Mouse (Mus musculus) telencephalon, adult 2 months (tissue): ENCODE data around the gene Dcakd.

ENCODE experiments used
- DNase-seq: peaks from one replicate; pipeline ENCODE4 v3.0.0-alpha.2; 2011; ENCODE audit warnings: low read depth, low spot score

Gene Dcakd

DNA sequence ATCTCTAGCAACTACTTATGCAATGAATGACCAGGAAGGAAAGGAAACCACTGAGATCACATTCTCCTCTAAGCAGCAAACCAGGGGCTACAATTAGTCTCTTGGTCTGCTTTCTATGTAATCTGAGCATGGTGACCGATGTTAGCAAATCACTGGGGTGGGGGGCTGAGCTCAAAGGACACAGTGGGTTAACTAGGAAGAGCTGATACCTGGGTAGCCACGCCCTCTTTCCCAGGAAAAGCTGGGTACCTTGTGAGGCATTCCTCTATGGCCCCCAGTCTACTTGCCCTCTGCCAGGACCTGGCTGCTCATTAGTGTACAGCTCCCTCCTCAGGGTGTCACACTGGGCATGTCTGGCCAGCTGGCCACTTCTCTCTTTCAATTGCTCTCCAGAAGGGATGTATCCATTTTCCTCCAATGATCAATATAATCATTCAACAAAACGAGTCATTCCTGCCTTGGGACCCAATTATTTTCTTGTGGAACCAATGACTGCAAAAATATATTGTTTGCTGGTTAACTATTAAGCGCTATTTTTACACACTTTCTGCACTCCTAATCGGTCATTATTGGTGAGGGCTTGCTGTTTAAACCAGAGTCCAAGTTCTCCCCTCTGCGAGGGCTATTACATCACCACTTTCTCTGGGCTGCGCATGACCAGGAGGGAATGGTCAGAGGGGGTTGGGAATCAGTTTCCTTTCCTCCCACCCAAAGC is 21.7 kb downstream of the Dcakd start:
- no peak for DNase-seq

DNA sequence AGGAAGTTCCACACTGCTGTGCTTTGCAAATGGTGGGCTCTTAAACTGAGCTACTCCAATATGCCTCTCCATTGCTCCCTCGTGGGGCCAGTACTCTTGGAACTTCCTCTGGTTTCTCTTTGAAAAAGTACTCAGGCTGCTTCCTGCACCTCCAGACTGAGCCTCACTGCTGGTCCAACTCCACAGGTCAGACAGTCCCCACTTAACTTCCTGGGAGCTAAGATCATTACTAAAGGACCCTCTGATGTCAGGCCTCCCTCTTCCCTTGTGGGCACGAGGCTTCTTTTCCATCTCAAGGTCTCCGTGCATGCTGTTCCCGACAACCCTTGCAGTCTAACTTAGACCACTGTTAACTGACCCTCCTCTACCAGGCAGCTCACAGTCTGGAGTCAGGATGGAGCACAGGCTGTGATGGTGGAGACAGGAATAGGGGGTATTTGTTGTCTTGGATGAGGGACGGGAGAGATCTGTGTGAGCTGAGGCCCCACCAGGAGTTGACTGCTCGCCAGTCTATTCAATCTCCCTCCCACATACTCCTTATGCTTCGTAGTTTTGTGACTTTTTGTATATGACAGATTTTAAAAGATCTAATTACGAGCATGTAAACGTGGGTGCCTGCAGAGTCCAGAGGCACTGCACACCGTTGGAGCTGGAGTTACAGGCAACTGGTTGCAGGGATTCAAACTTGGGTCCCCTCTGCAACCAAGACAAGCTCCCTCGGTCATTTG is 22.7 kb downstream of the Dcakd start:
- DNase-seq: no peak

DNA sequence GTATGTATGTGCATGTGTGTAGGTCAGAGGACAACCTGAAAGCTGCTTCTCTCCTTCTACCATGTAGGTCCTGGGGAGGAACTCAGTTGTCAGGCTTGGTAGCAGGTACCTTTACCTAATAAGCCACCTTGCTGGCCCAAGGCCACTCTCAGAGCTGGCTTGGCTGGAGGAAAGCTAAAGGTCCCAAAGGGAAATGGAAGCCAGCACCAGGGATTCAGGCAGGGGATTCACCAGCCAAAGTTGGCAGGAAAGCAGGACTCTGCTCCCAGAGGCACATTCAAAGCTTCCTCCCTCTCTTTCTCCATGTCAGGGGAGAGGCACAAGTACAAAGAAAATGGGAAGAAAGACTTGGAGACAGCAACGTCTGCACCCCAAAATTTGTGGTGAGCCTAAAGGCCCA is 23.3 kb downstream of the Dcakd start:
- DNase-seq: no peak

DNA sequence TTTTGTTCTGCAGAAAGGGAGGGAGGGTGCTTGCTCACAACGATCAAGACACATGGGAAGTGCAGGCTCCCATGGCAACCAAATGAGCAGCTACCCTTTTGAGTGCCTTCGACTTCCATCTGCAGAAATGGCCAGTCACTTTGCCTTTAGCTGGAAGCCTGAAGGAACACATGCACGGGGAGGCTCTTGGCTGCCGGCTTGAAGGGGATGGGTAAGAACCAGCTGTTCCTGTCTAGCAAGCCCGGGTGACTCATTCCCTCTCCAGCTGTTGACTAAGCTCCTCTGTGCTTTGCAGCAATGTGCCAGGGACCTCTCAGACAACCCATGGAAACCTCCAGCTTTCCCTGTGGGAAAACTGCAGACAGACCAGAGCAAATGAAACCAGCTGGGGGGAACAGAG is 24.9 kb downstream of the Dcakd start:
- peak; percentile 90 for DNase-seq

DNA sequence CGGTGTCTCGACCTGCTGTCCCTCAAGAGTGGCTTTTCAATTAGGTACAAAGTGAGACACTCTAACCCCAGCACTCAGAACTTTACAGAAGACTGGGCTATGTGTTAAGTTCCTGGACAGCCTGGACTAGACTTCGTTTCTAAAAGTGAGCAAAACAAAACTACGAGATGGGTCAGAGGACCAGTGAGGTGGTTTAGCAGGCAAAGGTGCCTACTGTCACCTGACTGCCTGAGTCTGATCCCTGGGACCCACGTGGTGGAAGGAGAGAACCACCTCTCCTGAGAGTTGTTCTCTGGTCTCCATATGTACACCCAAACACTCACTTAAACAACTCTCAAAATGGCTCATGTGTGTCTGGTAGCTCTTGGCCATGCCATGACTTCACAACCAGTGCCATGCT is 27.1 kb downstream of the Dcakd start:
- no peak for DNase-seq

DNA sequence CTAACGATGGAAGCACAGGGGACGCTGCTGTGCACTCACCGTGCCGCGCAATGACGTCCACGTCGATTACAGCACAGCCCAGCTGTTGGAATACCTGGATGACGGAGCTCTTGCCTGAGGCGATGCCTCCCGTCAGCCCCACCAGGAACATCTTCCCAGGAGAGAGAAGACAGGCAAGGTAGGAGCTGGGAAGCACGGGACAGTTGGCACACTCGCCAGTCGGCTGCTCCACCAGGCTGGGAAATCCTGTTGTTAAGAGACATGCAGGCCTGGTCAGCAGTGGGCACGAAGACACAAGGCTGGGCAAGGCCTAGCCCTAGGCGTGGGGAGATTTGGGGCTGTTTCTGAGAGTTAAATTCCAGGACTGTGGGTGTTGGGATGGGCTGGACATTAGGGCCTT is 28.0 kb downstream of the Dcakd start:
- DNase-seq: no peak

DNA sequence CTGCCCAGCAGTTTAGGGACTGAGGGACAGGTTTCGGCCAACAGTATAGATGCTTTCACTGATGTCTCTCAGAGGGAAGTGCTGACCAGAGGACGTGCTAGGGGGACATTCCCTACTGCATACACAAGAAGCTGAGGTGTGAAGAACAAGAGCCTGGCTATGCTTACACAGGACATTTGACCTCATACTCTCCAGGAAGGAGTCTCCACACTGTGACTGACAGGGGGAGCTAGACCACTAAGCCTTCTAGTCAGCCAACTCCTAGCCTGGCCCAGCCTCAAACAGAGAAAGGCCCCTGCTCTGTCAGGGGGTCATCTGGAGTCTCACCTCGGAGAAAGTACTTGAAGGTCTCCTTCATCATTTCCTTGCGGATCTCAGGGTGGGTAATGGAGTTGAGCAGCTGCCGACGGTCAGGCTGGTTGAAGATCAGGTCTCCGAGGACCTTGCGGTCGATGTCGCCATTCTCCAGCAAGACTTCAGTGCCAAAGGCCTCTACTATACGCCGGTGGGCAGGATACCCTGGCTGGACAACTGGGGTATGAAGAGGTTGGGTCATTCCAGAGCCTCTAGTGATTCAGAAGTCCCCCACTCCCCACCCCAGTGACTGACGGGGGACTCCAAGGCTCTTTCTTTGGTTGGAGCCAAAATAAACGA is 28.7 kb downstream of the Dcakd start:
- no peak for DNase-seq

DNA sequence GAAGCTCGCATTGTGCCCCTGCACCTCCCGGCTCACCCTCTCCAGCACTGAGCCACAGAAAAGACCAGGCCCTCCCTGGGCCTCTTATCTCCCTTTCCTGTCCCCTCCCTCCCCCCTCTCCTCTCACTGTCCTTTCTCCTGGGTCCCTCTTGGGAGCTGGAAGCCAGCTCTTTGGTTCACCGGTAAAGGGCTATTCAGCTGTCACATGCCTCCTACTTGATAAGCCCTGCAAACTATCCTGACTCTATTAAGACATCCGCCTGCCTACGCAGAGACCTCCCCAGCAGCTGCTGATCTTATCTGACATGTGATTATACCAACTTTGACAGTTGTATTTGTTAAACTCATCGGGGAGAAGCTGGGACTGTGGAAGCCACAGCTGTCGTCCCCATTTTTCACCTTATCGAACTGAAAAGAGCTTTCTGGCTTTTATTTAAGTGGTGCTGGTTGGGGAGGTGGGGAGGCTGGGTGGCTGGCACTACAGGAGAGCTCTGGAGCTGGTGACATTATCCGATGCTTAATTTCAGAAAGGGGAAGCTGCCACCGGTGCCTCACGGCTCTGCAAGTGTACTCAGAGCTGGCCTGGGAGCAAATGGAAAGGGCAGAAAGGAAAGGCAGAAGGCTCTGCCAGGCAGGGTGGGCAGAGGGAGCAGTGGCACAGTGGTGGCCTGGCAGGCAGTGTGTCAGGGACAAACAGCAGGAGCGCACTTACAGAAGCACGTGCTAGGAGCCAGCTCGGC is 29.4 kb downstream of the Dcakd start:
- DNase-seq: no peak

DNA sequence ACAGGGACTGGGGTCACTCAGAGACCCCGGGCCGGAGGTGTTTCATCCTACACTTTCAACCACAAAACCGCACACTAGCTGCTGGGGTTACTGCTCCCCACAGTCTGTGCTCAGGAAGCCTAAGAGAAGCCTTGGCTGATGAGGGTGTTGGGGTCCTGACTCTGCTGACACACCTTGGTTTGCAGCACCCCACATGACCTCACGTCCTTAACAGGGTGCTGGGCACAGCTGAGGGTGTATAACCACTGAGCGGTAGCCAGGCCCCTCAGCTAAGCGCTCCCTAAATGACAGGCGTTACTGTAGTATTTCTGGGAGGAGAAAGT is 29.9 kb downstream of the Dcakd start:
- DNase-seq: no peak

DNA sequence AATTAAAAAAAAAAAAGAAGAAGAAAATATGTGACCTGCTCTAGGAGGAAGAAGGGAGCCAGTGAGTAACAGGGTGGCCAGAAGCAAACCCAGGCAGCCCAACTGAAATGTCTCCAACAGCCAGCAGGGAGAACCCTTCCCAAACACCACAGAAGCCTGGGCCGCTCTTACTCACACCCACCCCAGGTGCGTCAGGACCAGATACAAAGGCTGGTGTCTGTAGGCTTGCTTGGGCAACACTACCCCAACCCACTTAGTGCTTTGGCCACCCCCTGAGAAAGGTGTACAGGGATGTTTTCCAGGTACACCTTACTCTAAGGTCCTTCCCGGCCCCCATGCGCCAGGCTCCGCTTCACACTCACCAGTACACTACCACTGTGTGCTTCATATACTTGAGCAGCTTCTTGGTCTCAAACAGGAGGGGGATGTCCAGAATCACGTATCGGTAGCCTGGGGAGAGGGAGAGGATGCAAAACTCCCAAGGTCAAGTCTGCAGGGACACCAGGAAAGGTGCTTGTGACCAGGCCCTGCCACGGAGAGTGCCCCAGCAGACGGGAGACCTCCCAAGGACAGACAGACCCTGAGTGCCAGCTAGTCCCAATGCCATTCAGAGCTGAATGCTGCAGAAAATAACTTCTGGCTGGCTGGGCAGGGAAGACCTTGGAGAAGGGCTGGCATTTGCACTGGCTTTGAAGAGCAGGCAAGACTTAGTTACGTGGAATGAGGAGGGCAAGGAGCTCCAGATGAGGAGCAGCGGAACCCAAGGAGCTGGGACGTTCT is 31.0 kb downstream of the Dcakd start:
- DNase-seq: no peak

DNA sequence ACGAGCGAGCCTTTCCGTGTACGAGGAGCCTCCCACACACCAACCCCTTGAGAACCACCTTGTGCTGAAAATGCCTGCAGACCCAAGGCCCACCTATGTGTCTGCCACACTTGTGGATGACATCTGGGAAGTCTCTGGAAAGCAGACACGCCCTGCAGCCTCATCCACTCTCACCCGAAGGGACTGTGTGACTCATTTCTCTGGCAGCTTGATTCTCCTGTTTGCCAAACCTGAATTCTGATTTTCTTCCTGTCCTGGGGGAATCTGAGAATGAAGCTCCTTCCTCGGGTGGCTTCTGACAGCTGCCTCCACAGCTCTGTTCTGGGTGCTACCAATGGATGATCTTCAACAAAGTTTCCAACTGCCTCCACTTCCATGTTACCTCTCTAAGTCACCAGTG is 31.7 kb downstream of the Dcakd start:
- DNase-seq: no peak

DNA sequence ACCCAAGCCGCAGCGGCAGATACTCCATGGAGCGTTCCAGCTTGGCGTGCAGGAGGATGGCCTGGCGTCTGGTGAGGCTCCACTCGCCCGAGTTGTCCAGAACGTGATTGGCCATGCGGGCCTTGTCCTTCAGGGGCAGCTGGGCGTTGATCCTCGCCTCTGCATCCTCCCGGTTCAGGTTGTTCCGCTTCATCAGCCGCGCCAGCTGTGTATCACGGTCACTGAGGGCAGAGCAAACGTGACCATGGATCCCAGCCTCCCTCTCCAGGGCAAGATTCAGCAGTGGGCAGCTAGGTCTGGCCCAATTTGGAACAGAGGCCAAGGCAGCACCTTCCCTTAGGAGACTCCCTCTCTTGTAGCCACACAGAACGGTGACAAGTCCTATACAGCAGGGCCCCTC is 33.2 kb downstream of the Dcakd start:
- DNase-seq: no peak

DNA sequence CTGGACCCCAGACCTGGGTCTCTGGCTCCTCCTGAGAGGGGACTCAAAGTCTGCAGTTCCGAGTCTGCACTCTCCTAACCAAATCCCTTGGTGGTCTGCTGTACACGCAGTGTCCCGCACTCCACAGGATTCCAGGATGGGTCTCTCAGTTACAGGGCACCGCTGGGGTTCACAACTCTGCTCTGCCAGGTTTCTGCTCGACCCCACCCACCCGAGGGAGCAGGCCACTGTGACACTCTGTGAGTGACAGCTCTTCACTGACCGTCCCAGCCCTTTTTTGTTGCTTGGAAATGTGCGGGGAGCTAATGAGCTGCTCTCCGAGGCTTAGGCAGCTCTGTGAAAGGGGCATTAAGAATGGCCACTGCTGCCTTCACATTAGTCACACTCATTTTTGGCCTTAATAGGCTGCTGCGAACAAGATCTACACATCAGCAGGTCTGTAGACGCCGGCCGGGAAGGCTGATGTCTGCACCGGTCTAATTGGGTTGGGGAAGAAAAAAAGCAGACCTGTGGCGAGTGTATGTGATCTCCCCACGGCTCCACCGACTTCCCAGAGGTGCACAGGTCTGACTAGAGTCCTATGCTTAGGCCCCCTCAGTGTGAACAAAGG is 34.6 kb downstream of the Dcakd start:
- DNase-seq: no peak

DNA sequence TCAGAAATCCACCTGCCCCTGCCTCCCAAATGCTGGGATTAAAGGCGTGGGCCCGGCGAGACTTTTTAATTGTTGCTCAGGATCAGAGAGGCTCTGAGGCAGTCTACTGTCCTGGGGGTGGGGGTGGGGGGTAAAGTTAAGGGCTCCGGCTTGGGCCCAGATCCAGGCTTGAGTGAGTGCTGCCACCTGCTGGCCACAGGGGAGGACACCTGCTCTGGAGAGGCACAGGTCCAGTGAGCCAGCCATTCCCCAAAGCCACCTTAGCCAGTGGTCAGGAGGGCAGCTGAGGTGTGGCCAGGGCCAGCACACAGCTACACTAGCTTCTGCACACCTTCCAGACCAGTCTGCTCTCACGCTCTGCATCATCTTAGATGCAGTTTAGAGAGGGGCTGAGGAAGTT is 35.2 kb downstream of the Dcakd start:
- DNase-seq: no peak

DNA sequence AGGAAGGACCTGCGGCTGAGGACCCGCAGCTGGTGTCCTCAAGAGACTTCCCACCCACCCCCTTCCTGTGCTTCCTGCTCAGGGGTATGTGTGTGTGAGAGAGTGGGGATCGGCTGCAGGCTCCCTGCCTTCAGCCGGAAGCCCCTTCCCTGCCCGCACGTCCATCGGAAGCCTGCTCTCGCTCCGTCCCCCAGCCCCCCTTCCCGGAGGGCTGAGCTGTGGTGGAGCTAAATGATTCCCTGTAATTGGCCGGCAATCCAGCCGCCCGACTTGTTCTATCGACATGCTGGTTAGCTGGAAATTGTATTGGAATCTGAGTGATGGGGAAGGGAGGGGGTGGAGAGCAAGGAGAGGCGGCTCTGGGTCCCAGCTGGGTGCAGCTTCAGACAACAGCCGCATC is 36.5 kb downstream of the Dcakd start:
- DNase-seq: no peak

DNA sequence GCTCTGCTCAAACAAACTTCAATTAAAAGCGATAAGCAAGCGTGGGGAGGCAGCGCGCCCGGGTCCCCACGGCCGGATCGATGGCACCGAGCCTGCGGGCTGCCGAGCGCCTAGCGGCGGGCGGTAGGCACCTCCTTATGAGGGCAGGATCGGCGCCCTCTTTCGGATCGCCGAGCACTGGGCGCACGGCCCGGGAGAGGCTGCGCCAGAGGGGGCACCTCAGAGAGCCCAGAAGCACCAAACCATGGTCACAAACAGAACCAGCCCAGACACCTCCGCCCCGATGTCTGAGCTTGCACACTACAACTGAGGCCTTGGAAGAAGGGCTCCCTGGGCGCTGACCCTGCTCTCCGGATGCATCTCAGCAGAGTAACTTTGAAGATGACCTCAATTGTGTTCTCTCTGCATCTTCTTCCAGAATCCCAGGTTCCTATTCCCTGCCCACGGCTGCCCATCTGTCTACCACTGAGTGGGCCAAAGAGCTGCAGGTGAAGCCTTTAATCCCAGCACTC is 37.9 kb downstream of the Dcakd start:
- no peak for DNase-seq

DNA sequence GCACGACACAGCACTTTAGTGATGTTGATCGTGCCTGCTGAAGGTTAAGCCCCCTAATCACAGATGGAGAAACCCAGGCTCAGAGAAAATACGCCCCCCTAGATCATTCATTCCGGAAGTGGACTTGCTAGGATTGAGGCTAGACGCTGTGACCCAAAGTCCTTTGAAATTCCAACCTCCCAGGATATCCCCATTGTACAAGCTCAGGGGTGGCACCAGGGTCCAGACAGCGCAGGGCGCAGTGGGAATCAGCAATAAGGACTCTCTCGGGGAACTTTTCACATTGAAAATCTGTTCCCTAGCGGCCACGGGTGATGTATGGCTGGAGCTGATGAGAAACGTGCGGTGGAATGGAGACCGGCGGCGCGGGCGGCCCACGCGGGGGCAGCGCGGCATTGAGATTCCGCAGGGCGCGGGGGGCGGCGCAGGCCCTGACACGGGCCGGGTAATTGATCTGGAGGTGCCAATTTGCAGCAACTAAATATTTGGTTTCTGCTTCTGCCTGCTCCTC is 38.4 kb downstream of the Dcakd start:
- no peak for DNase-seq

DNA sequence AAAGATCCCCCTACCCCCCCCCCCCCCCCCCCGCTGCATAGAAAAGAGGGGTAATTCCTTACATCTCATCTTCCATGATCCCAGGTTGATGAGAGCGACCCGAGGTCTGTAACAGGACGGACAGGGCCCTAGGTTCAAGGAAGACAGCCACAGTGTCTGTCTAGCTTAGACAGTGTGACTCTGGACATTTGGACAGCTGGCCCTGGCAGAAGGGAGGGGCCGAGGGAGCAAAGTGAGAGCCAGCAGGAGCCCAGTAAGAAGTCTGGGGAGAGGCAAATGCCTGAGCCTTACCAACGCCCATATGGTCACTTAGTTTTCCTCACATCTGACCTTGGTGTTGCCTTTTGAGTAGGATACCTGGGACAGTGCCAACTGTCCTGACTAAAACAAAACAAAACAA is 43.0 kb downstream of the Dcakd start:
- no peak for DNase-seq

DNA sequence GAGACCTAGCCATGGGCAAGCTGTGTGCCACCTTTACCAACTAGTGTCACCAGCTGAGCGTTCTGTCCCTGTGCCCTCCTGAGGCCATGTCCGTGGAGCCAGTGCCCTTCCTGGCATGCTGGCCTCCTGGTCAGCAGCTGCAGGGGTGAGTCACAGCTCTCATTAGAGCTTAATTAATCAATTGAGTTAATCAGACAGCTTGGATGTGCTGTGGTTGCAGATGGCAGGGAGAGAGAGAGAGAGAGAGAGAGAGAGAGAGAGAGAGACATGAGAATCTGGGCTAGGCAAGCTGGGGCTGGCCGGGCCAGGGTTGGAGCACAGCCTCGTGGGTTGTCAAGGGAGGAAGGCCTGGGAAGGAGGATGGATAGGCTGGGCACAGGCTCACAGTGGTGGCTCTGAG is 43.5 kb downstream of the Dcakd start:
- DNase-seq: no peak

DNA sequence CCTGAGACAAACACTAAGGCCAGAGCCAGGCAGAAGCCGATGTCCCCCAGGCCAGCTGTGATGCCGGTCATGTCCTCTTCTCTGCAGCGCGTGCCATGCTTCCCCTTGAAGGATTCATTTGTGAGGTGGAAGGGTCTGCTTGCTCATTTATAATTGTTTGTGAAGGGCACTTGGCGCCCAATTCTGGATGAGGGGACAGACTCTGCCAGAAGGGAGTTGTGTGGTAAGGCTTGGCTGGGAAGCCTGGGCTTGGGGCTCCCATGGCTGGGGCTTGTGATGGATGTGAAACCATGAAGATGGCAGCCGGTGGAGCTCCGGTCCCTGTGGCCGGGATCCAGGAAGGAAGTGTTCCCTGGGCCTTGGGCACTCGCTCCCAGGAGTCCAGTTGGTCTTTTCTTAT is 44.0 kb downstream of the Dcakd start:
- no peak for DNase-seq
